Mouse (Mus musculus) brain, embryonic 14.5 days (tissue): ENCODE data around the gene Lfng. TPM values are rescaled to one million over a fixed set of nuclear protein-coding genes. Genes with fewer than 3 reads are reported as not detected.

Experiments used
- DNase-seq: peaks from one replicate; pipeline ENCODE4 v3.0.0-alpha.2; 2011; ENCODE audit warnings: low read depth
- CTCF ChIP-seq: fragments of 200-500 bp; IDR thresholded peaks from 2 replicates; pipeline ENCODE4 v1.5.1; 2012; ENCODE audit warnings: inconsistent platforms, mild to moderate bottlenecking, moderate library complexity, borderline replicate concordance; ENCODE audit not compliant: insufficient read depth, insufficient read length; ENCODE audit errors: extremely low read depth
- POLR2A ChIP-seq: fragments of 200-500 bp; IDR thresholded peaks from 2 replicates; pipeline ENCODE4 v1.6.1; 2012; ENCODE audit warnings: mild to moderate bottlenecking, inconsistent platforms, borderline replicate concordance; ENCODE audit not compliant: poor library complexity, insufficient read depth, insufficient read length, severe bottlenecking; ENCODE audit errors: extremely low read depth
- polyA plus RNA-seq: library from polyadenylated mRNA; depleted of rRNA; stranded (reverse); fragments of >200 nt; gene quantifications from 2 replicates; pipeline ENCODE4 v1.2.3, GENCODE M21; 2012

The Lfng gene
- polyA plus RNA-seq, 1 experiment = 55.8 TPM

DNA sequence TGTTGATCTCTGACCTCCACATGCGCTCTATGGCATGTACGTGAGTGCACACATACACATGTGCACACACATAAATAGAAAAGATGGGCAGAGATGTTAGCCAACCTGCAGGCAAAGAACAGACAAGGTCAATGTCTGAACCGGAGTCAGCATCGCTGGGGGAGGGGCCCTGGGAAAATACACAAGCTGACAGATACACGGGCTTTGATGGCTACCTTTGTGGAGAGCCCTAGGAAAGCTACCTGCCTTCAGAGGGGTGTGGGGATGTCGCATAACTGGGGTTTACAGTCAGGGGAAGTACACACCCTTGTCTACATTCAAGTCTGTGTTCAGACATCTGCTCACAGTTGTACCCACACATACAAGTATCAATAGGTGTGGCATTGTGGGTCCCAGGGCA lies 31.4 kb downstream of the Lfng start:
- no peak for TF ChIP-seq POLR2A
- no peak for TF ChIP-seq CTCF
- no peak for DNase-seq

DNA sequence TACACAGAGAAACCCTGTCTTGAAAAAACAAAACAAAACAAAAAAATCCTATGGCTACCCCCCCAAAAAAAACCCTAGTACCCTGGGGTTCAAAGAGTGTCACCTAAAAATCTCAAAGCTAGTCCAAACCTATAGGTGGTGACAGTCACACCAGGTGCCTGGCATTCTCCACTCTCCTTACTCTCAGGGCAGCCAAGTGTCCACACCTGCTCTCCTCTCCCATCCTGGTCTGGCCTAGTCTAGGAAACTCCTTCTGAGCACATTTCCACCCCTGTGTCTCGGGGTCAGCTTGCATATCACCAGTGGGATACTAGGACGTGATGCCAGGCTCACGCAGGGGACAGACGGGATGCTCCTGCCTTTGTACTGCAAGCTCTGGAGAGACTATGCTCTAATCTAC lies 32.2 kb downstream of the Lfng start:
- no peak for DNase-seq
- TF ChIP-seq CTCF (no peak), POLR2A (no peak)

DNA sequence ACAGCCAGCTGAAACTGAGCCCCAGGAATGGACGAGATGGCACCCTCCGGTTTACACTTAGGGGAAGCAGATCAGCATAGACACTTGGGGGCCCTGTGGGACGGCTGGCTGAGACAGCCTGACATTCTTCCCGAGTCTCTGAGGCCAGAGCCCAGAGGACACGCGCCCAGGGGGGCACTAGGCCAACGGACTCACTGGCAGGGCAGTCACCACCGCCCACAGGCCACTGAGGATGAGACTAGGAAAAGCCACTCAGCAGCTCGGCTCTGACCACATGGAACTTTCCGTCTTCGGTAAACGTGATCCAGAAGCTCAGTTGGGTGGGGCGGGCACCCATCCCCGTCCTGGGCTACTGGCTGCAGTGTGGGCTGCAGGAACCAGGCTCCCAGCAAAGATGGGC lies 32.8 kb downstream of the Lfng start:
- DNase-seq = no peak
- no peak for TF ChIP-seq CTCF
- no peak for TF ChIP-seq POLR2A

DNA sequence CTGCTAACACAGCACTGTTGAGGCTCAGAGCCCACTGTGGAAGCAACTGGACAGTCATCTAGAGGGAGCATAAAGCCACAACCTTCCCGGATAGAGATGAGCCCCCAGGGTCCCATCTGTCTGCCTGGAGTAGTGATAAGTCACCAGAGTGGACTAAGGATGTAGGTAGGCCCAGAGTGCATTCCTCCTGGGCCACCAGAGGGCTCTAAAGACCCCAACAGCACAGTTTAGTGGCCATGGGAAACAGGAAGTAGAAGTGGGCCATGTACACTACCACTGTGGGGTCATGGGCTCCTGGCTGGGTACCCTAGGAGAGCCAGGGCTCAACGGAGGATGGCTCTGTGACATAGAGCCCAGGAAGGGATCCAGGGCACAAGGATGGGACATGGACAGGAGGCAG lies 33.7 kb downstream of the Lfng start:
- DNase-seq = no peak
- TF ChIP-seq CTCF = peak; percentile 20; the same call in 1 of the 2 replicates
- no peak for TF ChIP-seq POLR2A

DNA sequence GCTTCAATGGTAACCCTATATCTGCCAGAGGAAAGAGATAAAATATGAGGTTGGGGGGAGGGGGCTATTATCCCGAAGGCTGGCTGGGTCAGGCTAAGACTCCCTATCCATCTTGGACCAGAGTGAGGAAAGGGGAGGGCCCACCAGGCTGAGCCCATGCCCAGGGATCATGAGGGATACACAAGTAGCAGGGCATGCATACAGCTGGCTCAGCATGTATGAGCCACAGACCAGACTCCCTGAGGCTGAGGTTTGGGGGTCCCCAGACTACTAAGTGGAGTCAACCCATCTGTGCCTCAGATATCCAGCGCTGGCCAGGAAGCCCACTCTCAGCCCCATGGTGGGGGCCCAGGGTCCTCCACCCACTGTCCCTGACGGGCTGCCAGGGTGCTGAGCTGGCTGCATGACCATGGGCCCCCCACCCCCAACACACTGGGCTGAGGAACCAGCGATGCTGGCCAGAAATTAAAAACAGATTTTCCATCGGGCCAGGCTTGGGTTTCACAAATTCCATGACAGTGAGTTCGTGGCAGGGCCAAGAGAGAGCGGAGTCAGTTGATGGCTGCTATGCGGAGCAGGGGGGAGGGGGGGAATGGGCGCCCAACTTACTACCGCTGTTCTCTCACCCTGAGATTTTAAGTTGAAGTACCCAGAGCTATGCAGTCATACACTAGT lies 34.3 kb downstream of the Lfng start:
- TF ChIP-seq POLR2A = no peak
- no peak for TF ChIP-seq CTCF
- DNase-seq = no peak

DNA sequence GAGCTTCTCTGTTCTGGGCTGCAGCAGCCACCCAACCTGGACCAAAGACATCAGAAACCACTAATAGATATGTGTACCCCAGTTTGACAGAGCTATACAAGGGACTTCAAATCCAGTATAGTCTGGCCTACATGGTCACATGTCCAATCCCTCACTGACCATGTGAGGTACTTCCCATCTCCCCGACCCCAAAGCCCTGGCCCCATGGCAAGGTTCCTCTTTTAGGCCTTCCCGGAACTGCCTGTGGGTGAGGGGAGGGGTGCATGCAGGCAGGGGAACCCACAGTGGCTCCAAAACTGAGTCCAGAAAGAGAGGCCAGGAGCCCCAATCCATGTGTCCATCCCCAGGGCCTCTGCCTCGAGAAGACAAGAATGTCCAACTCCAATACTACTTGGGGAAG lies 35.0 kb downstream of the Lfng start:
- no peak for TF ChIP-seq POLR2A
- DNase-seq = no peak

DNA sequence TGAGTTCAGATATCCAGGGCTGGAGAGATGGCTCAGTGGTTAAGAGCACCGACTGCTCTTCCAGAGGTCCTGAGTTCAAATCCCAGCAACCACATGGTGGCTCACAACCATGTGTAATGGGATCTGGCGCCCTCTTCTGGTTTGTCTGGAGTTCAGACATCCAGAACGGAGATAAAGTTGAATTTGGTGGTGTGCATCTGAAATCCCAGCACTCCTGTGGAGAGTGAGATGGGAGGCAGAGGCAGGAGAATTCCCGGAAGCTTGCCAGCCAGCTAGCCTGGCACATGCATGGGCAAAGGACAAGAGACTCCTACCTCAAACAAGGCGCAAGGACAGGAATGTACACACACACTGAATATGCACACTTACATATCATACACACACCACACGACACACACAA lies 37.1 kb downstream of the Lfng start:
- DNase-seq = no peak
- TF ChIP-seq POLR2A = no peak
- TF ChIP-seq CTCF = peak; percentile 6; the same call in 1 of the 2 replicates

DNA sequence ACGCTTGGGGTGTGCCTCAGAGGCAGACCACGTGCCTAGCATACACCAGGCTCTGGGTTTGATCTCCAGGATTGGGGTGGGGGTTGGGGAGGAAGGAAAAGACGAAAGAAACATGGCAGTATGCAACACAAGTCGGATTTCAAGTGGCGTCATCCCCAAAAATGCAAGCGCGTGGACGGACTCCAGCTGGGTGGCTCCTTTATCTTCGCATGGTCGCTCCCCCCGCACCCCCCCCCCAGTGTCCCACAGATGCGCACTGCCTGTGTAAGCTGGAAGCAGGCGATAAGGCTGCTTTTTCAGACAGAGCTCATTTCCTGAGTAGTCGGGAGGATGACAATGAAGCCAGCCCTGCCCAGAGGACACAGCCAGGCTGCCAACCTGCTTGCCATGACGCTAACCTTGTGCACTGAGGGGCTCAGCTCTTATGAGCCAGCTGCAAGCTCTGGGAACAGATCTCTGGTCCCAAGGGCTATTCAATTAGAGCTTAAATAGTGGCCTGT lies 37.6 kb downstream of the Lfng start:
- no peak for TF ChIP-seq POLR2A
- TF ChIP-seq CTCF = no peak
- no peak for DNase-seq

DNA sequence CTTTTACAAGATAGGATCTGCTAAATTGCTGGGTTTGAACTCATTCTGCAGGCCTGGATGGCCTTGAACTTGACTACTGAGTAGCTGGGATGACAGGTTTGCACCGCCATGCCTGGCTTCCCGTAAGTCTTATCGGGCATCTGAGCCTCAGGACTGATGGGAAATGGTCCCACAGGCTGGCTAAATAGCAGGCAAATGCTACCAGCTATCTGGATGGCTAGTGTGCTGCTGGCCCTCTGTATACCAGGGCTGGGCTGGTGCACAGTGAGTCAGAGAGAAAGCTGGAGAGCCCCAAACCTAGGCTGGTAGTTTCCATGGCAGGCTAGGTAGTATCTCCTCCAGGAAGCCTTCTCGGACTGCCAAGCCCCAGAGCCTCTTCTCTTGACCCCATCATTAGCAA lies 38.3 kb downstream of the Lfng start:
- no peak for DNase-seq
- TF ChIP-seq POLR2A = no peak
- no peak for TF ChIP-seq CTCF

DNA sequence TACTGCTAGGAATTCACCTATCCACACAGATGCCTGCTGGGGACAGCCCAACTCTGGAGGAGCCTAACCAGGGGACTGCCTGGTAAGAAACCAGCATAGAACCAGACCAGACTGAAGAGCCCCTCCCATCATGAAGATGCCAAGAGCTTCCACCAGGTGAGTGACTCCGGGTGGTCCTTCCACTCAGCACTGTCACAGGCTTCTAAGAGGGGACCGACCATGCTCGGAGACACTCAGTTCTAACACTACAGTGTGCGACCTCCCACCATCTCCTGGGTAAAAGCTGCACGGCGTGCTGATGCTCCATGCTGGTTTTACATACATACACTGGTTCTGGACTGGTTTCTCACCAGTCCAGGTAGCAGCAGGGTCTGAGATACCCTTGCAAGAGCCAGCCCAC lies 39.1 kb downstream of the Lfng start:
- no peak for TF ChIP-seq POLR2A
- no peak for TF ChIP-seq CTCF
- no peak for DNase-seq

DNA sequence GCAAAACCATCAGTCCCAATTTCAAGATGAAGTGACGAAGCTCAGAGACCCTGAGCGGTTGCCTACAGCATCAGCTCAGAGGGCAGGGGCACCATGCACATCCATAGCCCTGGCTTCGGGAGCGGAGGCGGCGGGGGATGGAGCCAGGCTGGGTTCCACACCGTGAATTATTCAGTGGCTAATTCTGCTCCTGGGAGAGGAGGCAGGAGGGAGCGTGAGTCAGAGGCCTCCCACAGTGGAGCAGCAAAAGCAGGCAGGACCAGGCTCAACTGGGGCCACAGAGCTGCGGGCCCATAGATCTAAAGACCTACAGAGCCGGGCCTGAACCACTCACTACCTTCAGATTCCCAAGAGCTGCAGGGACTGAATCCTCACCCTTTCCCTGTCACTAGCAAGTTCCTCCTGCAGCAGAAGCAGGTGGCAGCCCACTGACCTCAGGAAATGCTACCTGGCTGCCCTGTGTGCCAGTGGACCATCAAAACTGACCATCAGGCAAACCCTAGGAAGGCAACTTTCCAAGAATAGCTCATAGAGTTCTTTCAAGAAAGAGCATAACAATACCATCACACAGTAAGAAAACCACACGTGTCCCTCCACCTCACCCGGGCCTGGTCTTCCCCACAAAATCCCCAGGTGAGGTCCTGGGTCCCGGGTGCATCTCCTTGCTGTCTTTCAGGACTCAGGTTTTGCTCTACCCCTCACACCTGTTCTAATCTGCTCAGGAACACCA lies 40.1 kb downstream of the Lfng start:
- no peak for DNase-seq
- TF ChIP-seq CTCF (no peak), POLR2A (no peak)

DNA sequence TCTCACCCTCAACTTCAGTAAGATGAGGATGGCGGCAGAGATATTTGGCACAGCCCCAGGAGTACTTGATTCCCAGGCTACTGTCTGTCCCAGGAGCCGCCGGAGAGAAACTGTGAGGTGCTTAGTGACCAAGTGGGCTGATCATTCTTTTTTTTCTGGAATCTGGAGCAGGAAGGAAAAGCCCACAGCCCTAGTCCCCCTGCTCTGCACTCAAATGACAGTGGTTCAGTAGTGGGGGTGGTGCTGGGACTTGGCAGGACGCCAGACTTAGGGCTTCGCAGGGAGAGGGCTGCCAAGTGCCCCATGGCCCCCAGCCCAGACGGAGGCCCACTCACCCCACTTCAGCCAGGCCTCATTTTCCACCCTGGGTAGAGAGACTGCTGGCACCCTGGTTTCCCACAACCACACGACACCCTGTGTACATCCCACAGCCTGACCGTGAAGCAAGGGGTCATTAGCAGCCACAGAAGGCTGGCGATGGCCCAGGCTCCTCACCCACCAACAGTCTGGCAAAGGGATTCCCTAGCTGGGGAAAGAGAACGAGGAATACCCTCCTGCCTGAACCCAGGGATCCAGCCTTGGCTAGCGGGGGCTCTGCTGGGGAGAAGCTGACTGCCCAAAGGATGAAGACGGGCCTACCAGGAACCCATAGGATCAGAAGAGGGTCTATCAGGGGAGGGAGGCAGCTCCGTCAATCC lies 40.9 kb downstream of the Lfng start:
- TF ChIP-seq POLR2A (no peak), CTCF (no peak)
- peak; percentile 87 for DNase-seq

DNA sequence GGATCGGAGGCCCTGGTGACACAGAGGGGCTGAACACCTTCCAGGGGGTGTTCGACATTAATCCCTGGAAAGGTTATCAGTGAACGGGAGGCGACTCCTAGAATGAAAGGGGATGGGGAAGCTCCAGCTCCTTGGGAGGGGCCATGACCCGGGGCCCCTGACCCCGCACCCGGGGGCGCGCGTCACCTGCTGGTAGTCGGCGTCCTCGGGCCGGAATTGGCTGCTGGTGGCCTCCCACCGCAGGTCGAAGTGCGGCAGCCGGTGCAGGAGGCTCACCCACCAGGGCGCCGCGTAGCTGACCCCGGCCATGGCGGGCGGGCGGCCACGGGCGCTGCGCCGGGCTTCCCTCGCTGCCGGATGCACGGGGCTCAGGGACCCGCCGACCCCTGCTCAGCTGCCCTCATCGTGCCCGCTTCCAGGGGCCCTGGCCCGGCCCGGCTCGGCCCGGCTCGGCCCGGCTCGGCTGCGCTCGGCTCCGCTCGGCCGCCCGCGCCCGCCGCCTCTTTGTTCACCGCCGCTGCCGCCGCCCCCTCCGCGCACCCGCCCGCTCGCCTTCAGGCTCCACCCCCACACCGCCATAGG lies 41.5 kb downstream of the Lfng start, which contains the start of gene Ttyh3:
Gene Ttyh3 (minus strand): TSS at position 513 of the 582 bp plus-strand sequence.
- peak; percentile 42 for DNase-seq
- TF ChIP-seq CTCF = no peak
- TF ChIP-seq POLR2A = peak; percentile 77
